Mouse (Mus musculus) large intestine, adult 2 months (tissue): Measurements from ENCODE around the gene Gm10300. TPM values are rescaled to one million over a fixed set of nuclear protein-coding genes. Genes with fewer than 3 reads are reported as not detected.

Experiments used
- DNase-seq: peaks from one replicate; pipeline ENCODE4 v3.0.0-alpha.2; 2012; ENCODE audit warnings: low read depth, low spot score
- WGBS: fragments of 180-500 bp; shearing (Covaris S2); methylation state at CpG from one replicate; pipeline ENCODE4 v1.1.7; 2018; 5-methylcytosine and 5-hydroxymethylcytosine counted together
- polyA plus RNA-seq: library from polyadenylated mRNA; depleted of rRNA; stranded (reverse); fragments of >200 nt; gene quantifications from 2 replicates; pipeline ENCODE4 v1.2.3, GENCODE M21; 2012

Gm10300 gene
- polyA plus RNA-seq, 1 experiment, result 0.12 TPM

DNA sequence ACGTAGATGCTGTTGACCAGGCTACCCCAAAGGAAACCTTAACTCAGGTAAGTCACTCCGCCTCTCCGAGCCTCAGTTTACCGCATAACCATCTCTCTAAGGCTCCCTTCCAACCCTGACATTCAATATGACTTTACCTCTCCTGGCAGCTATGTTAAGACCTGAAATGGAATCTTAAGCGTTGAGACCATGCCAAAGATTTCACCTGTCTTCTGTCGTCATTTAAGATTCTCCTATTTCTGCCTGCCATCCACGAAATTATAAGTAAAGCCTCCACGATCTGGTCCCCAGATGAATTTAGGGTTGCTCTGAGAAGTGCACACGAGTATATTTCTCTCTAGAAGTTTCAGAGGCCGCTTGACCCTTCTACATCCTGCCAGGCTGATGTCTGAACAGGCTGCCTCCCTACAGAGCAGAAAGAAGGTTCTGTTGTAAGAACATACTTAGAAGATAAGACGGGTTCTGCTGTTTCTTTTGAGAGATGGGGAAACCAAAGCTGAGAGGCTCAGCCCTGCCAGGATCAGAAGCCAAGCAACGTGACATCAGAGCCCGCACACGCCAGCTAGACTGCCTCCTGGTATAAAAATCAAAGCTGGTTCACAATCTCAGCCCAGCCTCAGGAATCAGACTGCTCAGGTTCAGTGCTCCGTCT is 24.8 kb upstream of the Gm10300 start:
- WGBS, result 15% methylated on average over 15 of the region's 15 CpGs
- no peak for DNase-seq

DNA sequence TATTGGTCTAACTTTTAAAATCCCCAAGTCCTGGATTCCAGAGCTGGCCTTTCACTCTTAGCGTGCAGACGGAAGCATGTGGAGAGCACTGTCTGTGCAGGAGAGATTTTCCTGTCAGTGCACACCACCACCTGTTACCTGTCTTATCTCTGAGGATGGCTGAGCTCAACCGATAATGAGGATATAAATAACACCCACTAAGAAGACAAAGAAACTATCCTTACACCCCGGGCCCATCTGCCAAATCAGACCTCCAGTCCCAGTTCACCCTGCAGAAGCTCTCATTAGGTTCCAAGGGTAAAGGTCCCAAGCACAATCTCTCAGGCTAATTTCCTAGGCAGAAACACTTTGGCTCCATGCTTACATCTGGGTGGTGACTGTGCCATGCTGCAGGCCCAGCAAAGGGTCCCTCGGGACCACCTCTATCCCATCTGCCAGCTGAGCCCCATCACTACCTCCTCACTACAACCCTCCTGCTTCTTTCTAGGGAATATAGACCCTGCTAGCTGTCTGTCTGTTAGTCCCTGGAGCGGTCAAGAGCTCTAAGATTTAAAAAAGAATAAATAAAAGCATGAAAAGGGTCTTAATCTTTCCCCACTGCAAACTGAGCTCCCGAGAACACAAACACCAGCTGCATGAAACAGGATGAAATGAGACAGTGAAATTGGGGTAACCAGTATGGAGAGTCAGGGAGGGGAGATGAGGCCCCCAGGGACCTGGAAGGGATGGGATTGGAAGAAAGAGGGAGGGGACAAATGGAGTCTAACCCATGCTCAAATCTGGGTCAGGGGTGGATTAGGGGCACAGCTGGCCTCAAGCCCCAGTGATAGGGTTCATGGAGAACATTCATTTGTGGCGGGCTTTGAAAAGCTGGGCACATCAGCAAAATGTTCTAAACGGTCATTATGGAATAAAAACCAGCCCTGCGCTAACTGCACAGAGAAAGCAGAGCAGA is 22.9 kb upstream of the Gm10300 start:
- no peak for DNase-seq
- 82% methylated on average over 10 of the region's 10 CpGs for WGBS

- DNase-seq, result no peak
These were observed 17.2 kb upstream of the Gm10300 start for GRCm38 (mm10) chr4:132057311-132057710.

- 96% methylated on average over 2 of the region's 2 CpGs for WGBS
- DNase-seq, result no peak
These were observed 15.0 kb upstream of the Gm10300 start for GRCm38 (mm10) chr4:132059541-132059940.

GRCm38 (mm10) chr4:132060040-132060832 is 14.3 kb upstream of the Gm10300 start:
- WGBS, result 67% methylated on average over 17 of the region's 17 CpGs
- DNase-seq, result no peak

DNA sequence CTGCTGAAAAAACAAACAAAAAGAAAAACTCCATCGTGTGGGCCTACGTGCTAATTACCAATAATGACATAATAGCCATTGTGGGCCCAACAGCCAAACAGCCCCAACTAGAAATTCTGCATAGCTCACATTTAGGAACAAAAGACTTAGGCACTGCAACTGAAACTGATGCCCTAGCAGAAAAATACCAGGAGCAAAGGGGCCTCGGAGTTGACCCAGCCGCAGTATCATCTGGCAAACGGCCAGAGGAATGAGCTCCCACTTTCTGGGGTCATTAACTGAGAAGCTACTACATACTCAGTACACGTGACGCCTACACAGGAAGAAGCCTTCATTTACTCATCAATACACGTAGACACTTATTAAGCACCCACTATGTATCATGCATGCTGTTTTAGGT is 12.2 kb upstream of the Gm10300 start:
- DNase-seq, result no peak
- 69% methylated on average over 8 of the region's 8 CpGs for WGBS

GRCm38 (mm10) chr4:132062934-132063884 is 11.3 kb upstream of the Gm10300 start:
- WGBS, result 59% methylated on average over 17 of the region's 17 CpGs
- DNase-seq, result no peak

GRCm38 (mm10) chr4:132064550-132064949 is 9.9 kb upstream of the Gm10300 start:
- 38% methylated on average over 5 of the region's 5 CpGs for WGBS
- DNase-seq, result no peak

GRCm38 (mm10) chr4:132065578-132065977 is 8.9 kb upstream of the Gm10300 start:
- WGBS, result 68% methylated on average over 3 of the region's 3 CpGs
- DNase-seq, result no peak

DNA sequence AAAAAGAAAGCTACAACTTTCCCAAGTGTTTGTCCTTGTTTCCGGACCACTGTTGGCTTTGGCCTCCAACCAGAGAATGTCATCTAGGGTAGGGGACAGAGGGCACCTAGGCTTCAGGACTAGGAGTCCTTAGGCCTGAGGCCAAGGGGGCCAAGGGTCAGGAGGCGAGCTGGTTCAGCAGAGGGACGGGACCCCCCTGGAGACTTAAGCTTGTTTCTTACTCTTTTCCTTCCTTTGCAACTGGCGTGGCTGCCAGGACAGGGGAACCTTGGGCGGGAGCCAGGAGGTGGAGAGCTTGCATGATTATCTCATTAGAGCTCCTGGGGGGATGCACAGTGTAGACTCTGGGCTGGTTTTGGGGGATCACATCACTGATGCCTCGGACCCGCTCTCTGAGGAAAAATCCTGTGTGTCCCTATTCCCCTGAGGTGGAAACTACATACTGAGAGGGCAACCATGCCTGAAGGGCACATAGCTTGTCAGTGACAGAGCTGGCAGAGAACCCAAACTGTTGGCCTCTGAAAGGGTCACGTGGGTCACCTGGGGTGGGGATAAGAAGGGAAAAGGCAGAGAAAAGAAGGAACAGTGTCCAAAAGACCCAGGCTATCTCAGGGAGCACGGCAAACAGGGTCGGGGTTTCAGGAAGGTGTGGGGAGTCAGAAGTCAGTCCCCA is 8.3 kb upstream of the Gm10300 start:
- no peak for DNase-seq

GRCm38 (mm10) chr4:132067112-132067937 is 7.2 kb upstream of the Gm10300 start:
- 88% methylated on average over 14 of the region's 14 CpGs for WGBS

More for the DNA sequence above, 8.3 kb upstream of the Gm10300 start:
- 56% methylated on average over 10 of the region's 10 CpGs for WGBS

GRCm38 (mm10) chr4:132067938-132068235 is 6.6 kb upstream of the Gm10300 start:
- 27% methylated on average over 2 of the region's 2 CpGs for WGBS
- DNase-seq, result no peak

More at GRCm38 (mm10) chr4:132067112-132067937, 7.2 kb upstream of the Gm10300 start:
- no peak for DNase-seq

GRCm38 (mm10) chr4:132071674-132072073 is 2.8 kb upstream of the Gm10300 start:
- no peak for DNase-seq
- WGBS, result 94% methylated on average over 2 of the region's 2 CpGs

- WGBS, result 84% methylated on average over 3 of the region's 3 CpGs
- DNase-seq, result no peak
These were observed 2.3 kb upstream of the Gm10300 start for GRCm38 (mm10) chr4:132072156-132072555.

- WGBS, result 78% methylated on average over 6 of the region's 6 CpGs
- no peak for DNase-seq
These were observed 1.6 kb upstream of the Gm10300 start for GRCm38 (mm10) chr4:132072946-132073345.

- 2% methylated on average over 47 of the region's 47 CpGs for WGBS
- peak; percentile 95 for DNase-seq
These were observed 654 bp downstream of the Gm10300 start, which contains the start of gene Epb41 for GRCm38 (mm10) chr4:132074933-132075769. Gene Epb41 (minus strand): TSS chr4:132075321.

GRCm38 (mm10) chr4:132075796-132076195 is 1.3 kb downstream of the Gm10300 start:
- no peak for DNase-seq
- WGBS, result 69% methylated on average over 1 of the region's 1 CpGs
